Mouse (Mus musculus) heart, adult 2 months (tissue): ENCODE measurements around the gene Srgap2. TPM values are rescaled to one million over a fixed set of nuclear protein-coding genes. Genes with fewer than 3 reads are reported as not detected.

ENCODE experiments used
- DNase-seq, 2 experiments: peaks; one replicate each; pipeline ENCODE4 v3.0.0; 2021
- H3K27ac ChIP-seq: fragments of 200-600 bp; 2 replicates; pipeline ENCODE4 v1.8.1; 2022
- H3K27me3 ChIP-seq: fragments of 200-500 bp; 2 replicates; pipeline ENCODE4 v1.6.1; 2012; ENCODE audit warnings: mild to moderate bottlenecking, low read length, inconsistent platforms, mixed read lengths; ENCODE audit not compliant: control insufficient read depth, insufficient read depth
- H3K36me3 ChIP-seq: fragments of 200-500 bp; 2 replicates; pipeline ENCODE4 v1.6.1; 2012; ENCODE audit warnings: low read length, inconsistent platforms; ENCODE audit not compliant: control insufficient read depth, insufficient read depth
- H3K4me1 ChIP-seq: fragments of 200-500 bp; 2 replicates; pipeline ENCODE4 v1.6.1; 2011; ENCODE audit warnings: low read length; ENCODE audit not compliant: control insufficient read depth, insufficient read depth
- H3K4me3 ChIP-seq: fragments of 200-600 bp; 2 replicates; pipeline ENCODE4 v1.8.1; 2022
- H3K79me2 ChIP-seq: fragments of 200-500 bp; replicated peaks from 2 replicates; pipeline ENCODE4 v1.6.1; 2012; ENCODE audit warnings: mild to moderate bottlenecking, inconsistent platforms, low read length, moderate library complexity, mixed read lengths; ENCODE audit not compliant: control insufficient read depth, insufficient read depth
- H3K9ac ChIP-seq: fragments of 200-500 bp; 2 replicates; pipeline ENCODE4 v1.6.1; 2012; ENCODE audit warnings: low read depth, mild to moderate bottlenecking, control low read depth, inconsistent platforms, low read length, mixed read lengths
- CTCF ChIP-seq: fragments of 200-600 bp; IDR thresholded peaks from 2 replicates; pipeline ENCODE4 v1.8.1; 2022; ENCODE audit warnings: antibody characterized with exemption, mild to moderate bottlenecking, moderate library complexity
- EP300 ChIP-seq: fragments of 200-500 bp; IDR thresholded peaks from 2 replicates; pipeline ENCODE4 v1.6.1; 2011; ENCODE audit warnings: low read depth, low read length, control low read depth; ENCODE audit not compliant: insufficient read depth
- POLR2A ChIP-seq: fragments of 200-500 bp; IDR thresholded peaks from 2 replicates; pipeline ENCODE4 v1.6.1; 2011; ENCODE audit warnings: mild to moderate bottlenecking, low read depth, low read length, control low read depth; ENCODE audit not compliant: insufficient read depth
- WGBS: fragments of 180-500 bp; shearing (Covaris S2); methylation state at CpG from one replicate; pipeline ENCODE4 v1.1.7; 2018; 5-methylcytosine and 5-hydroxymethylcytosine counted together
- intact Hi-C: fragments of 180-260 bp; cut with DNase I; formaldehyde crosslinking; loops from one replicate; pipeline ENCODE4 v1.15.1; 2025
- polyA plus RNA-seq: library from polyadenylated mRNA; depleted of rRNA; stranded (reverse); fragments of >200 nt; gene quantifications from 2 replicates; pipeline ENCODE4 v1.2.3, GENCODE M21; 2012
- total RNA-seq, 2 experiments: library from RNA; stranded (reverse); gene quantifications; 2 replicates each; pipeline ENCODE4 v1.2.3; 2021

Srgap2 gene
- total and polyA plus RNA-seq, 3 experiments, result 15.2 to 20.5 (median 15.9) TPM

- TF ChIP-seq CTCF (no peak), POLR2A (no peak)
- H3K9ac ChIP-seq, result no peak overlapping the region
- H3K27ac ChIP-seq, result no peak overlapping the region
- intact Hi-C loops, result loop anchor here (5.0 kb wide), 2 partner anchors 73 to 168 kb away; partner anchors contain the start of genes Fam72a and Srgap2
- DNase-seq, result no peak
- H3K4me1 ChIP-seq, result no peaks in the 10 kb centered on the region; the same call in 1 of the 2 replicates
- no peaks in the 10 kb centered on the region; the same call in 1 of the 2 replicates for H3K79me2 ChIP-seq
- no peak overlapping the region for H3K4me3 ChIP-seq
- H3K36me3 ChIP-seq, result peaks cover 8% of the 10 kb centered on the region
- WGBS, result 96% methylated on average over 1 of the region's 1 CpGs
- no peaks in the 10 kb centered on the region for H3K27me3 ChIP-seq
Measured at GRCm38 (mm10) chr1:131359609-131360008, 167.5 kb downstream of the Srgap2 start.

GRCm38 (mm10) chr1:131357213-131357612, 169.9 kb downstream of the Srgap2 start:
- intact Hi-C loops, result no loop called here
- H3K4me3 ChIP-seq, result no peak overlapping the region

GRCm38 (mm10) chr1:131351436-131351835, 175.7 kb downstream of the Srgap2 start:
- Histone ChIP-seq H3K27me3 (no peaks in the 10 kb centered on the region), H3K4me1 (peaks cover 8% of the 10 kb centered on the region), H3K27ac (no peak overlapping the region), H3K4me3 (no peak overlapping the region), H3K9ac (no peak overlapping the region), H3K79me2 (no peaks in the 10 kb centered on the region; the same call in 1 of the 2 replicates), H3K36me3 (peaks cover 21% of the 10 kb centered on the region)
- intact Hi-C loops, result no loop called here
- DNase-seq, result peak in 1 of 2 experiments; percentile 31
- TF ChIP-seq EP300, result no peak
- no peak for TF ChIP-seq CTCF
- TF ChIP-seq POLR2A, result no peak
- WGBS, result 60% methylated on average over 2 of the region's 2 CpGs

More at GRCm38 (mm10) chr1:131357213-131357612, 169.9 kb downstream of the Srgap2 start:
- no peaks in the 10 kb centered on the region; the same call in 1 of the 2 replicates for H3K79me2 ChIP-seq
- no peaks in the 10 kb centered on the region for H3K27me3 ChIP-seq
- no peak overlapping the region for H3K27ac ChIP-seq
- TF ChIP-seq POLR2A (no peak), EP300 (no peak), CTCF (no peak)
- H3K36me3 ChIP-seq, result peaks cover 10% of the 10 kb centered on the region
- WGBS, result 64% methylated on average over 1 of the region's 1 CpGs
- H3K4me1 ChIP-seq, result no peaks in the 10 kb centered on the region
- DNase-seq, result no peak
- H3K9ac ChIP-seq, result no peak overlapping the region

GRCm38 (mm10) chr1:131349993-131350510, 177.1 kb downstream of the Srgap2 start:
- Histone ChIP-seq H3K36me3 (peaks cover 27% of the 10 kb centered on the region), H3K4me1 (peaks cover 15% of the 10 kb centered on the region), H3K27me3 (no peaks in the 10 kb centered on the region), H3K9ac (no peak overlapping the region), H3K27ac (no peak overlapping the region), H3K4me3 (no peak overlapping the region), H3K79me2 (no peaks in the 10 kb centered on the region; the same call in 1 of the 2 replicates)
- 79% methylated on average over 1 of the region's 1 CpGs for WGBS
- intact Hi-C loops, result loop anchor here (5.0 kb wide), 3 partner anchors 77 to 177 kb away; partner anchors contain the start of genes Fam72a and Srgap2
- TF ChIP-seq CTCF (no peak), EP300 (no peak), POLR2A (no peak)
- DNase-seq, result no peak

GRCm38 (mm10) chr1:131347708-131348107, 179.4 kb downstream of the Srgap2 start:
- H3K27me3 ChIP-seq, result no peaks in the 10 kb centered on the region
- peaks cover 21% of the 10 kb centered on the region for H3K4me1 ChIP-seq
- H3K79me2 ChIP-seq, result no peaks in the 10 kb centered on the region
- peak overlapping the region; percentile 82 for H3K27ac ChIP-seq
- no peak overlapping the region for H3K9ac ChIP-seq
- WGBS, result 50% methylated on average over 2 of the region's 2 CpGs
- DNase-seq, result no peak
- peaks cover 31% of the 10 kb centered on the region for H3K36me3 ChIP-seq
- intact Hi-C loops, result loop anchor here (5.0 kb wide), 3 partner anchors 80 to 180 kb away; partner anchors contain the start of genes Fam72a and Srgap2
- no peak for TF ChIP-seq POLR2A
- no peak for TF ChIP-seq CTCF
- TF ChIP-seq EP300, result no peak
- H3K4me3 ChIP-seq, result no peak overlapping the region

- intact Hi-C loops, result loop anchor here (5.0 kb wide), 3 partner anchors 80 to 180 kb away; partner anchors contain the start of genes Fam72a and Srgap2
- WGBS, result 41% methylated on average over 1 of the region's 1 CpGs
- no peak overlapping the region for H3K4me3 ChIP-seq
- H3K27me3 ChIP-seq, result no peaks in the 10 kb centered on the region
- peaks cover 21% of the 10 kb centered on the region for H3K4me1 ChIP-seq
- H3K27ac ChIP-seq, result peak overlapping the region; percentile 82
- no peaks in the 10 kb centered on the region for H3K79me2 ChIP-seq
- TF ChIP-seq POLR2A (no peak), EP300 (0 out of 2 replicates have a peak, but pooled peaks have one; percentile 38)
- no peak overlapping the region for H3K9ac ChIP-seq
- peaks cover 30% of the 10 kb centered on the region for H3K36me3 ChIP-seq
- DNase-seq, result peak; percentile 25 to 56
Measured at GRCm38 (mm10) chr1:131346916-131347555, 180.1 kb downstream of the Srgap2 start.
